Mouse (Mus musculus): ENCODE results near the gene Ppfia1.

Ppfia1 gene

GRCm38 (mm10) chr7:144480314-144480713, 73.2 kb downstream of the Ppfia1 start:
- DNase-seq, result no peak

DNA sequence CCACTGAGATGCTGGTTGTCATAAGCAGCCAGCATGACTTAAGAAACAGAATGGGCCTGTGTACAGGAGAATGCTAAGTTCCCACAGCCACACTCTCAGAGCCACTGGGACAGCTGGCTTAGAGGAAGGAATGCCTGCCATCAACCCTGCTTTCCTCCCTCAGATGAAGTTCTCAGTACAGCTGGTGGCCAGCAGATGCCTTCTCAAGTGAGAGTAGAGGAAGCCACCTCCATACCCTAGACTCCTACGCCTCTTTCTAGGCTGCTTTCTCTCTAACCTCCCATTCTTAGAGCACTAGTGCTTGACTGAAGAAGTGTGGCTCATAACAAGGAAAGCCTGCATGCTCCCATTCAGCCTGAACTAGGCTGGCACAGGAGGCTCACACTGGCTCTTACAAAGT, 74.0 kb downstream of the Ppfia1 start:
- no peak for DNase-seq

GRCm38 (mm10) chr7:144475741-144476140, 77.8 kb downstream of the Ppfia1 start:
- DNase-seq, result no peak

DNA sequence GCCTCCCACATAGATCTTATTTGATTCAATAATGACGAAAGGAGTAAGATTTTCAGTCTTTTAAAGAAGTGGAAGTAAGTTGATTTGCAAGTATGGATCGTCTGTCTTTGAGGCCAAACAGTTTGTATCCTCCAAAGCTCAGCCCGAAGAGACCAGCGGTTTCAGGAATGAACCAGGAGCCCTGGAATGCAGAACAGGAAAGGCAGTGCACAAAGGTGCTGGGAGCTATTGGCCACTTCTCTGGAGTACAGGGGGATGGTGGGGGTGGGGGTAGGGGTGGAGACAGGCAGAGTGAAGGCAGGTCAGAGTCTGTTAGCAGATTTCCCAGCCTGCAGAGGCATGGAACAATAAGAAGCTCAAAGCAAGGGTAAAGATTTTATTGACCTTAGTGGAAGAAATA, 80.0 kb downstream of the Ppfia1 start:
- no peak for DNase-seq

GRCm38 (mm10) chr7:144471103-144471502, 82.4 kb downstream of the Ppfia1 start:
- no peak for DNase-seq

- DNase-seq, result peak; percentile 52
These were observed 82.9 kb downstream of the Ppfia1 start, which contains the start of gene Cttn for GRCm38 (mm10) chr7:144470545-144471059. Gene Cttn (minus strand): TSS chr7:144471009.

- peak; percentile 9 for DNase-seq
These were observed 83.5 kb downstream of the Ppfia1 start for GRCm38 (mm10) chr7:144469908-144470544.

- DNase-seq, result no peak
These were observed 84.3 kb downstream of the Ppfia1 start for GRCm38 (mm10) chr7:144469181-144469641.

DNA sequence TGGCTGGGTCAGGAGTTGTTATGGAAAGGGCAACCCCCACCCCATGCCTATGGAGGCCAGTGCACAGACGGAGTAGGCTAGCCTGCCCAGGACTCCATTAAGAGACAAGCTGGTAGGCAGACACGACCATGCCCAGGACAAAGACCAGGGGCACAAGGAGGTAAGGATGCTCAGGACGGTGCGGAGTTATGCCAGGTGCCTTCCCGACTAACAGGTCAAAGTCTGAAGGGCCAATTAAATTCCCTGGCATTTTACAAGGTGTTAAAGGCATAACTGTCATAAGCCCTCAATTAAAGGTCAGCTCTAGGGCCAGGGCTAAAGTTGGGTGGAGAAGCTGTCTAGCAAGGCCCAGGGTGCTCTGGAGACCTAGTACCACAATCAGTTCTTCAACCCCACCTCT, 84.8 kb downstream of the Ppfia1 start:
- DNase-seq, result no peak

- DNase-seq, result no peak
These were observed 91.0 kb downstream of the Ppfia1 start for GRCm38 (mm10) chr7:144462577-144462976.

DNA sequence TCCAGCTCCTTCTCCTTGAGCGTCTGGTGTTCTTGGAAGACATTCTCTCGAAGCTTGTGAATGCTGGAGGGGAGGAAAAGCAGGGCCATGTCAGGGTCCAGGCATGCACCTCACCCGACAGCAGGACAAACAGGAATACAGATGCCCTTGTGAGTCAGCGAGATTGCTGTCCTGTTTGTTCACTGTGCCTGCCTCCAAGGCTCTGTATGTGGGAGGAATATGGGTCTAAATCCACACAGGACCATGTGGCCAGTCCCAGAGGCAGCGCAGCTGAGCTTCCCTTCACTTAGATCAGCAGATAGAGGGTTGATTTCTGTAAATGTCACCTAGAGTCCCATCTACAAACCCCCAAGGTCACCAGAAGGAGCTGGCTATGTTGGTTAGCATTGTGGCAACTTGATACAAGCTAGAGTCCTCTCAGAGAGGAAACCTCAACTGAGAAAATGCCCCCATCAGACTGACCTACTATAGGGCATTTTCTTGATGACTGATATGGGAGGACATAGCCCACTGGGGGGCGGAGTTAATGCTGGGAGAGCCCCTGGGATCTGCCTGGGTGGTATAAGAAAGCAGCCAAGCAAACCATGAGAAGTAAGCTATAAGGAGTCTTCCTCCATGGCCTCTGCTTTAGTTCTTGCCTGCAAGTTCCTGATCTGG, 92.2 kb downstream of the Ppfia1 start:
- DNase-seq, result no peak

DNA sequence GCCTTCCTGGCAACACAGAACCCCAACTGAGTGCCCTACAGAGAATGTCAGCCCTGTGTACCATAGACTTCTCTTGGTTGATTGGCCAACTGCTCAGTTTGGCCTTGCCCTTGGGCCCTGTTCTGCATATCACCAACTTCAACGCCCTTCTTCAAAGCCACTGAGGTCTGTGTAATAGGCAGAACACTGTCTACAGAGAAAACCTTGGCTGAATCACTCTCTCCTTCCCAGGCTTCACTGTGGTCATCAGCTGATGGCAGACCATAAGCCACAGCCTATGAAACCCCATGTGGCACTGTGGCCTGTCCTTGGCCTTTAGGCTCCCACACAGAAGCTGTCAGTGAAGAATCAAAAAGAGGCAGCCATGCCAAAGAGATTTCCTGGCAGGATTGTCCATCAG, 94.6 kb downstream of the Ppfia1 start:
- no peak for DNase-seq

- no peak for DNase-seq
These were observed 102.9 kb downstream of the Ppfia1 start for GRCm38 (mm10) chr7:144450661-144451060.

- DNase-seq, result no peak
These were observed 103.6 kb downstream of the Ppfia1 start for GRCm38 (mm10) chr7:144449637-144450570.

GRCm38 (mm10) chr7:144448186-144448585, 105.3 kb downstream of the Ppfia1 start:
- no peak for DNase-seq

GRCm38 (mm10) chr7:144447146-144447545, 106.4 kb downstream of the Ppfia1 start:
- peak; percentile 55 for DNase-seq

DNA sequence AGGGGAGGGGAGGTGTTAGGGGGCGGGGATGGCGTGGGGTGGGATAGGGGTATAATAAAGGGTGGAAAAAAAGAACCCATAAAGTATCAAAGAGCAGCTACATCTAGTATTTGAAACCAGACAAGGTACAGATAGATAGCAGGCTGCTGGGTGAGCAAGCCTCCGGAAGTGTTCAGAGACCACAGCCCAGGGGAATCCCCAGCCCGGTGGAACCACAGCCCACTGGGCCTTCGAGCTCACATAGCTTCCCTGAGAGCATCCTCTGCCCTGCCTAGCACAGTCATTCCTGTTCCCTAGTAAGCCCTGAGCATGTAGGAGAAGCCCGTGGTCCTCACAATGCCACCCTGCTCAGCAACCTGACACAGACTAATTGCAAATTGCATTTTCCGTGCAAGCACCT, 108.7 kb downstream of the Ppfia1 start:
- DNase-seq, result peak; percentile 58

- no peak for DNase-seq
These were observed 111.6 kb downstream of the Ppfia1 start for GRCm38 (mm10) chr7:144441976-144442375.

- DNase-seq, result no peak
These were observed 112.1 kb downstream of the Ppfia1 start for GRCm38 (mm10) chr7:144441466-144441865.

- no peak for DNase-seq
These were observed 114.7 kb downstream of the Ppfia1 start for GRCm38 (mm10) chr7:144438811-144439210.

DNA sequence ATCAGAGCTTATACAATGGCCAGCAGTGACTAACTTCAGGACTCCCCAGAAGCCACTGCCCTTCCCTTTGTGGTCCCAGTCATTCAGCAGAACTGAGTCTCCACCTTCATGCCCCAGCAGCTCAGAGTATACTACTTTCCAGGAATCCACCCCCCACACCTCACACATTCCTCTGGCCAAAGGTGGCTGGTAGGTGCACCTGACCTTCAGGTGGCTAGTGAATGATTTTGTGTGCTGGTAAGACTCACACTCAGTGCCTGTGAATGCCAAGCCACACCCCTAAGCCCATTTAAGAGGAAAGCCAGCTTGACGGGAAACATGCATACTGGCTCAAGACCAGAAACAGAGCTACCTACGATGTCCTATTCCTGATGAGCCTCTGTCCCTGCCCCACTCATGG, 120.6 kb downstream of the Ppfia1 start:
- no peak for DNase-seq

- DNase-seq, result peak; percentile 13
These were observed 126.1 kb downstream of the Ppfia1 start for GRCm38 (mm10) chr7:144427460-144427859.

Data from thymus, postnatal 14 days (tissue).